Mouse (Mus musculus) myocyte (in vitro differentiated cells): Measurements from ENCODE around the gene Kcnh7.

ENCODE experiments used
- CEBPB ChIP-seq: IDR thresholded peaks from 2 replicates; pipeline ENCODE4 v1.6.1; 2011; ENCODE audit warnings: mild to moderate bottlenecking, moderate library complexity; ENCODE audit not compliant: poor library complexity, insufficient read depth, severe bottlenecking
- E2F4 ChIP-seq: IDR thresholded peaks from one replicate; pipeline ENCODE4 v1.6.1; 2011; ENCODE audit warnings: mild to moderate bottlenecking, control low read depth, moderate library complexity; ENCODE audit not compliant: insufficient read depth
- MAX ChIP-seq: IDR thresholded peaks from one replicate; pipeline ENCODE4 v1.6.1; 2011; ENCODE audit warnings: low read depth, mild to moderate bottlenecking, control low read depth
- MYOD1 ChIP-seq, 3 experiments: IDR thresholded peaks; one replicate each; pipeline ENCODE4 v1.6.1; 2011; ENCODE audit warnings: control low read depth in 2 of 3, low read depth in 2 of 3, mild to moderate bottlenecking in 2 of 3, moderate library complexity in 1 of 3; ENCODE audit not compliant: insufficient read length in 2 of 3, control insufficient read depth in 1 of 3
- MYOG ChIP-seq, 3 experiments: IDR thresholded peaks; one replicate each; pipeline ENCODE4 v1.6.1; 2011; ENCODE audit warnings: control low read depth in 2 of 3, low read depth in 2 of 3, mild to moderate bottlenecking in 2 of 3; ENCODE audit not compliant: insufficient read length in 2 of 3, control insufficient read depth in 1 of 3, insufficient read depth in 1 of 3
- POLR2A ChIP-seq: IDR thresholded peaks from one replicate; pipeline ENCODE4 v1.6.1; 2011; ENCODE audit warnings: low read depth, mild to moderate bottlenecking, control low read depth, moderate library complexity; ENCODE audit not compliant: insufficient read length
- POLR2AphosphoS2 ChIP-seq: IDR thresholded peaks from one replicate; pipeline ENCODE4 v1.6.1; 2011; ENCODE audit warnings: low read depth, control low read depth; ENCODE audit not compliant: insufficient read length
- REST ChIP-seq: IDR thresholded peaks from one replicate; pipeline ENCODE4 v1.6.1; 2011; ENCODE audit warnings: mild to moderate bottlenecking, control low read depth, moderate library complexity; ENCODE audit not compliant: insufficient read depth, insufficient read length
- SRF ChIP-seq: IDR thresholded peaks from one replicate; pipeline ENCODE4 v1.6.1; 2011; ENCODE audit warnings: low read depth; ENCODE audit not compliant: control insufficient read depth, insufficient read length
- TCF12 ChIP-seq: IDR thresholded peaks from one replicate; pipeline ENCODE4 v1.6.1; 2011; ENCODE audit warnings: mild to moderate bottlenecking, control low read depth; ENCODE audit not compliant: poor library complexity, insufficient read depth, severe bottlenecking
- TCF3 ChIP-seq: IDR thresholded peaks from one replicate; pipeline ENCODE4 v1.6.1; 2011; ENCODE audit warnings: low read depth, control low read depth; ENCODE audit not compliant: insufficient read length
- USF1 ChIP-seq: IDR thresholded peaks from one replicate; pipeline ENCODE4 v1.6.1; 2011; ENCODE audit warnings: low read depth, mild to moderate bottlenecking, control low read depth, moderate library complexity

- no peak for TF ChIP-seq MAX
- no peak for TF ChIP-seq MYOG (IDR thresholded peaks at IDR 0.05; ENCODE audit: control insufficient read depth in 1 of 3, insufficient read depth in 1 of 3, insufficient read length in 2 of 3, low read depth in 2 of 3)
- TF ChIP-seq POLR2AphosphoS2: no peak
- no peak for TF ChIP-seq POLR2A
- TF ChIP-seq USF1: no peak
- no peak for TF ChIP-seq E2F4
- no peak for TF ChIP-seq TCF3
- TF ChIP-seq TCF12: no peak
- no peak for TF ChIP-seq CEBPB
- no peak for TF ChIP-seq REST
- TF ChIP-seq MYOD1 (IDR thresholded peaks at IDR 0.05; ENCODE audit: control insufficient read depth in 1 of 3, insufficient read length in 2 of 3, low read depth in 2 of 3): no peak
- TF ChIP-seq SRF: no peak
These were observed 174.9 kb downstream of the Kcnh7 start for GRCm38 (mm10) chr2:63009141-63009540.
